Mouse (Mus musculus) thymus, adult 2 months (tissue): ENCODE measurements around the gene Phxr2.
A peak's percentile ranks its signal among the peaks of the same experiment; 100 is the strongest.

Experiments
- CTCF ChIP-seq: fragments of 200-500 bp; IDR thresholded peaks from 2 replicates; pipeline ENCODE4 v1.5.1; 2012; ENCODE audit warnings: mild to moderate bottlenecking, control low read depth, low read length, moderate library complexity, borderline replicate concordance; ENCODE audit not compliant: control insufficient read depth, poor library complexity, insufficient read depth; ENCODE audit errors: extremely low read depth
- POLR2A ChIP-seq: fragments of 200-500 bp; IDR thresholded peaks from 2 replicates; pipeline ENCODE4 v1.6.1; 2012; ENCODE audit warnings: mild to moderate bottlenecking, low read length, control low read depth, moderate library complexity; ENCODE audit not compliant: control insufficient read depth, poor library complexity, insufficient read depth; ENCODE audit errors: extremely low read depth

GRCm38 (mm10) chr10:99132189-99132588, 6.1 kb upstream of the Phxr2 start:
- TF ChIP-seq POLR2A: peak; percentile 70
- no peak for TF ChIP-seq CTCF
